Mouse (Mus musculus): ENCODE measurements around the gene Prdx2.

- TF ChIP-seq EP300 (optimal IDR thresholded peaks at IDR 0.05), result no peak
- no peak for TF ChIP-seq CTCF (IDR thresholded peaks at IDR 0.05; ENCODE audit: low read depth)
Measured at GRCm38 (mm10) chr8:85014431-85014830, 45.0 kb downstream of the Prdx2 start, which contains the start of gene Best2.

Data from stomach, postnatal 0 days (tissue).